Mouse (Mus musculus): ENCODE measurements at regions not wholly inside any gene's neighbourhood (a gene's known extent, or its start where the extent isn't known, plus 50 kb on each side); places are given as distances from the start of the nearest gene placed in this dataset.

- no peak for DNase-seq (ENCODE audit: low spot score in 2 of 2)
Measured at GRCm38 (mm10) chr4:50291397-50291945, 445.9 kb upstream of the Grin3a start.

GRCm38 (mm10) chr4:50286602-50287001, 441.1 kb upstream of the Grin3a start:
- DNase-seq (ENCODE audit: low spot score in 2 of 2): no peak

DNA sequence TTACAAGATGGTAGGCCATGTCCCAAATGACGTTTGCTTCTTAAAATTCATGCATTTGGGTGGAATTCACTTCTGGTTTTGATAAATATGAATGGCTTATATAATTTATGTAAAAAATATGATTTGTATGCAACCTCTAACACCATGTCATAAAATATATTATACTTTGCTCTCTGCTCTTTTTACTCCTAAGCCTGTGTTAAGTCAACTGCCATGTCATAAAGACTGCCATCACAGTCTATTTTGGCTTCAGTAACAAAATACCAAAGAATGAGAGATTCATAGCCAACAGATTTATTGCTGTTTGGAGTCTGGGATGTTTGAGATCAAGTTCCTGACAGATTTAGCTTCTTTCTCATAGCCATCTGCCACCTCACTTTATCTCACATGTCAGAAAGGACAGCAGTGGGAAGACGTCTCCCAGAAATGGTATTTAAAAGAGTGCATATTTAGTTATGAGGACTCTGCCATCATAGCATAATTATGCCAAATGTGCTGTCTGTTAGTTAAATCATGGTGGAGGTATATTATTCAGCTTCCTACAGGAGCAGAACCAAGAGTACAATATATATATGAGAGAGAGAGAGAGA, 413.6 kb upstream of the Grin3a start:
- no peak for DNase-seq (ENCODE audit: low spot score in 2 of 2)

GRCm38 (mm10) chr4:50242042-50242441, 396.5 kb upstream of the Grin3a start:
- no peak for DNase-seq (ENCODE audit: low spot score in 2 of 2)

DNA sequence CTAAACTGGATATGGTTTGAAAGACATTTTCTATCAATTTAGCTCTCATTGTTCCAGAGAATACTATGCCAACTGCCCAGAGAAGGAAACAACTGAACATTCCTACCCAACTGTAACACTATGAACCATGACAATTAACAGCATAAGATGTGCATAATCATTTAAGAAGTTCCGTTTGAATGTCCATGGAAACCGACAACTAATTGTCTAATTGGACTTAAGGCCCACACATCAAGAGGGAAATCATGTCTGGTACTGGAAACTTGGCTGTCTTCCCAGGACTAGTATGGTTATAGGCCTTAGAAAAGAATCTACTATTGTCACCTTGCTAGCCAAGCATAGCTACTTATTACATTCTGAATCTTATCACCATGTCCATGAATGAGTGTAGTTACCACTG, 395.4 kb upstream of the Grin3a start:
- DNase-seq (ENCODE audit: low spot score in 2 of 2): no peak

DNA sequence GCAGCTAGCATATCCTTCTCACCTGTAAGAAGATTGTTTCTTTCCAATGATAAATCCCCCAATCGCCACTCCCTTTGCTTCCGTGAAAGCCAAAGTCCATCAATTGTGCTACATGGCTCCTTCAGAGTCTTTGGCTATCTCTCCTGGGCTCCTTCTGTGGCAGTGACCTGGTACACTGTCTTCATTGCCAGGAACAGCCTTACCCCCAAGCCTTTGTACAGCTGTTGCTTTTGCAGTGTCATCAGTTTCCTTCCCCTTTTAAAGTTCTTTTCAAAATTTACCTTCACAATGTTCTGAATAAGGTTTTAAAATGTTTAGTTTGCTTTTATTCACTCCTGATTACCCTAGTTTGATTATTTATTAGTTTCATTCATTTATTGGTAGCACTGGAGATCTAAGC, 393.8 kb upstream of the Grin3a start:
- DNase-seq (ENCODE audit: low spot score in 2 of 2): no peak

DNA sequence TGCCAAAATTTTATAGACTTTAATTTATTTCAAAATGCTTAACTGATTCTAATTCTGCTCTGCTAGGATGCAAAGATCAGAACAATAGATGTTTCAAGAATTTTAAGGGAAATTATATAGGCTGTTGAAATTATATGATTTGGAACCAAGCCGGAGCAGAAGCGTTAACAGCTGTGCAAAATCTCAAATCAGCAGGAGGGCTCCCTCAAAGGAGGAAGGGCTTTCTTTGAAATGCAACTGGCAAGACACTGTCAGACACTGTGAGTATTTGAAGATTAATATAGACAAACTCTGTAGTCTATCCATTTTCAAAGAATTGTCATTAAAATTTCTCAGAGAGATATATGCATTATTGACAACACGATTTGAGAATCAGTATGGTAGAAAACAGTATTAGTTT, 389.9 kb upstream of the Grin3a start:
- no peak for DNase-seq (ENCODE audit: low spot score in 2 of 2)

- DNase-seq (ENCODE audit: low spot score in 2 of 2): no peak
Measured at GRCm38 (mm10) chr4:50203348-50203747, 357.8 kb upstream of the Grin3a start.

- DNase-seq (ENCODE audit: low spot score in 2 of 2): no peak
Measured at GRCm38 (mm10) chr4:50177196-50177595, 331.7 kb upstream of the Grin3a start.

DNA sequence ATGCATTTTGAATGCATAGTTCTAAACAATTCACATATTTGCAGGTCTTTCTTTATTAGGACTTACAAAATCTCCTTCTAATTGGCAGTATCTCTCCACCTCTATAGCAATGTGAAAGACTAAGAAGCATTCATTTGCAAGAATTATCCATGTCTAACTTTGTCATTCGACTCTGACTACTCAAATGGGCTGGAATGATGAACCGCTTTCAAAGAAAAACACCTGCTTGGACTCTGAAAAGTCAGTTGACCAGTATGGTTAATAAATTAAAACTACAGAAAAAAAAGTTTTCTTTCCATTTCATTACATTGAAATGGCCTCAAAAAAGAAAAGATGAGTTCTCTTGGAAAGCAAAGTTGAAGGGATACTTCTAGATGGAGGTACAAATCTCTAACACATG, 331.1 kb upstream of the Grin3a start:
- DNase-seq (ENCODE audit: low spot score in 2 of 2): no peak

GRCm38 (mm10) chr4:50160893-50161292, 315.3 kb upstream of the Grin3a start:
- no peak for DNase-seq (ENCODE audit: low spot score in 2 of 2)

- no peak for DNase-seq (ENCODE audit: low spot score in 2 of 2)
Measured at GRCm38 (mm10) chr4:50145926-50146325, 300.4 kb upstream of the Grin3a start.

DNA sequence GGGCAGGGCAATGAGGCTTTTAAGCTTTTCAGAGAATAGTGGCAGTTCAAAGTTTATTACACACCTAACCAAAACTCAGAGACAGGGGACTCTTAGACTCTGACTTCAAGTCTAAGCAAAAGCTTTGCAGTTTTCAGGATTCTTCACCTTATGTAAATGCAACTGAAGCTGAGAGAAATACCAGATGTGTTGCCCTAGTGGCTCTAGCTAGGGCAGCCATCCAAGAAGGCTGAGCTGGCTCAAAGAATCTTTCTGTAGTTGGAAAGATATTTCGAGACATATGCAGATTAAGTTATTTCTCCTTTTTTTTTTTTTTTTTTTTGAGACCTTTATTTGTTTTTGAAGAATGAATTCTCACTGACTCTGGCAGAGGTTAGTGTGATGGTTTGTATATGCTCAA, 284.7 kb upstream of the Grin3a start:
- DNase-seq (ENCODE audit: low spot score in 2 of 2): no peak

DNA sequence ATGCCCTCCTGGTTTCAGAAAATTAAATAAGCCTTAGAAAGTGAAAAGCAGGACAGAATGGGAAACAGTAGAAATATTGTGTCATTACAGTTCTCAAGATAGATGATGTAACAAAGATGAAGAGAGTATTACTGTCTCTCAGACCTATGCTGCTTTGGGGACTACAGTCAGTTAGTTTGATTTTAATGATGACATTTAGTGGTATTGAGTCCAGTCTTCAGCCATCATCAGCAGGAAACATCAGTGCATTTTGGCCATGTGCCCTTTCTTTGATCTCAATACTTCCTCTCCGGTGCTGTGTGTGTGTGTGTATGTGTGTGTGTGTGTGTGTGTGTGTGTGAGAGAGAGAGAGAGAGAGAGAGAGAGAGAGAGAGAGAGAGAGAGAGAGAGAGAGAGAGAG, 261.0 kb upstream of the Grin3a start:
- no peak for DNase-seq (ENCODE audit: low spot score in 2 of 2)

- no peak for DNase-seq (ENCODE audit: low spot score in 2 of 2)
Measured at GRCm38 (mm10) chr4:50087860-50088259, 242.3 kb upstream of the Grin3a start.

- DNase-seq (ENCODE audit: low spot score in 2 of 2): no peak
Measured at GRCm38 (mm10) chr4:50086676-50087075, 241.1 kb upstream of the Grin3a start.

- DNase-seq (ENCODE audit: low spot score in 2 of 2): no peak
Measured at GRCm38 (mm10) chr4:50055519-50055918, 210.0 kb upstream of the Grin3a start.

DNA sequence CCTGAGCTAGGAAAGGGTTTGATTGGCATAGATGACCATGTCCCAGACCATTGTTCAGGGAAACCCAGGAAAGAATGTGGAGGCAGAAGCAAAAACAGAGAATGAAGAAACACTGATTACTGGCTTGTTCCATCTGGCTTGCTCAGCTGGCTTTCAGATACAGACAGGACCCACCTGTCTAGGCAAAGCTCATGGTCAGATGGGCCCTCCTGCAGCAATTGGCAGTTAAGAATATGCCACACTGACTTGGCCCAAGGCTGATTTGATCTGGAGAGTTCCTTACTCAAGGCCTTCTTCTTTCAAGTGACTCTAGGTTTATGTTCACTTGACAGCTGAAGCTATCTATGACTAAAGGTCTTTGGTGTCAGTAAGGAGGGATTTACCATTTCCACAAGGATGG, 195.9 kb upstream of the Grin3a start:
- DNase-seq (ENCODE audit: low spot score in 2 of 2): no peak

- DNase-seq (ENCODE audit: low spot score in 2 of 2): peak; percentile 16 to 41
Measured at GRCm38 (mm10) chr4:50036079-50036478, 190.5 kb upstream of the Grin3a start.

DNA sequence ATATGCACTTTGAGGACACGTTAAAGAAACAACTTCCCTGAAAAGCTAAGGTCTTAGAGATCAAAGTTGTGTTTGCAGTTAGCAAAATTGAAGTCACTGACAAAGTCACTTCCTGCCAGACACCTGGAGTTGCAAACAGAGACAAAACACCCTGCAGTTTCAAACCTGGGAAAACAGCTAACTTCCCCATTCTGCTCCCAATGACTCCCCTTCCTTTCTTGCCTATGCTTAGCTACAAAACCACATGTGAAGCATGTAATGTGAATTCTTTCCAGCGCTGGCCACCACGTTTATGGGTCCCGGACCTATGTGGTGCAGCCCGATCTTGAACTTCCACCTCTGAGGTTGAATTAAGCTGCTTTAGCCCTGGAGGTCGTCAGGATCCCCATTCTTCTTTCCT, 179.8 kb upstream of the Grin3a start:
- DNase-seq (ENCODE audit: low spot score in 2 of 2): no peak

All from layer of hippocampus, postnatal 10 days (tissue).